Mouse (Mus musculus) myocyte (in vitro differentiated cells): ENCODE measurements around the gene Ccl6. TPM values are rescaled to one million over a fixed set of nuclear protein-coding genes. Genes with fewer than 3 reads are reported as not detected.

Experiments
- H3K27me3 ChIP-seq: one replicate; pipeline ENCODE4 v1.6.1; 2011; ENCODE audit not compliant: control insufficient read depth, insufficient read depth, insufficient read length
- H3K36me3 ChIP-seq: one replicate; pipeline ENCODE4 v1.6.1; 2011; ENCODE audit not compliant: control insufficient read depth, insufficient read depth
- H3K4me2 ChIP-seq: one replicate; pipeline ENCODE4 v1.6.1; 2011; ENCODE audit warnings: low read depth, control low read depth
- H3K4me3 ChIP-seq: one replicate; pipeline ENCODE4 v1.5.1; 2011; ENCODE audit warnings: mild to moderate bottlenecking, control low read depth, moderate library complexity
- H3K79me2 ChIP-seq: one replicate; pipeline ENCODE4 v1.6.1; 2011; ENCODE audit not compliant: control insufficient read depth, insufficient read depth
- H3ac ChIP-seq: one replicate; pipeline ENCODE4 v1.6.1; 2011; ENCODE audit not compliant: control insufficient read depth, insufficient read length
- CEBPB ChIP-seq: IDR thresholded peaks from 2 replicates; pipeline ENCODE4 v1.6.1; 2011; ENCODE audit warnings: mild to moderate bottlenecking, moderate library complexity; ENCODE audit not compliant: poor library complexity, insufficient read depth, severe bottlenecking
- E2F4 ChIP-seq: IDR thresholded peaks from one replicate; pipeline ENCODE4 v1.6.1; 2011; ENCODE audit warnings: mild to moderate bottlenecking, control low read depth, moderate library complexity; ENCODE audit not compliant: insufficient read depth
- MAX ChIP-seq: IDR thresholded peaks from one replicate; pipeline ENCODE4 v1.6.1; 2011; ENCODE audit warnings: low read depth, mild to moderate bottlenecking, control low read depth
- MYOD1 ChIP-seq, 3 experiments: IDR thresholded peaks; one replicate each; pipeline ENCODE4 v1.6.1; 2011; ENCODE audit warnings: control low read depth in 2 of 3, low read depth in 2 of 3, mild to moderate bottlenecking in 2 of 3, moderate library complexity in 1 of 3; ENCODE audit not compliant: insufficient read length in 2 of 3, control insufficient read depth in 1 of 3
- MYOG ChIP-seq, 3 experiments: IDR thresholded peaks; one replicate each; pipeline ENCODE4 v1.6.1; 2011; ENCODE audit warnings: control low read depth in 2 of 3, low read depth in 2 of 3, mild to moderate bottlenecking in 2 of 3; ENCODE audit not compliant: insufficient read length in 2 of 3, control insufficient read depth in 1 of 3, insufficient read depth in 1 of 3
- POLR2A ChIP-seq: IDR thresholded peaks from one replicate; pipeline ENCODE4 v1.6.1; 2011; ENCODE audit warnings: low read depth, mild to moderate bottlenecking, control low read depth, moderate library complexity; ENCODE audit not compliant: insufficient read length
- POLR2AphosphoS2 ChIP-seq: IDR thresholded peaks from one replicate; pipeline ENCODE4 v1.6.1; 2011; ENCODE audit warnings: low read depth, control low read depth; ENCODE audit not compliant: insufficient read length
- REST ChIP-seq: IDR thresholded peaks from one replicate; pipeline ENCODE4 v1.6.1; 2011; ENCODE audit warnings: mild to moderate bottlenecking, control low read depth, moderate library complexity; ENCODE audit not compliant: insufficient read depth, insufficient read length
- SRF ChIP-seq: IDR thresholded peaks from one replicate; pipeline ENCODE4 v1.6.1; 2011; ENCODE audit warnings: low read depth; ENCODE audit not compliant: control insufficient read depth, insufficient read length
- TCF12 ChIP-seq: IDR thresholded peaks from one replicate; pipeline ENCODE4 v1.6.1; 2011; ENCODE audit warnings: mild to moderate bottlenecking, control low read depth; ENCODE audit not compliant: poor library complexity, insufficient read depth, severe bottlenecking
- TCF3 ChIP-seq: IDR thresholded peaks from one replicate; pipeline ENCODE4 v1.6.1; 2011; ENCODE audit warnings: low read depth, control low read depth; ENCODE audit not compliant: insufficient read length
- USF1 ChIP-seq: IDR thresholded peaks from one replicate; pipeline ENCODE4 v1.6.1; 2011; ENCODE audit warnings: low read depth, mild to moderate bottlenecking, control low read depth, moderate library complexity
- polyA plus RNA-seq: library from polyadenylated mRNA; unstranded; fragments of >200 nt; fragmentation: generic; extraction: Trizol; gene quantifications from one replicate; pipeline ENCODE4 v1.2.1, GENCODE M21; 2012; ENCODE audit warnings: missing spikeins

Gene Ccl6
- polyA plus RNA-seq, 1 experiment: 0.04 TPM

- Histone ChIP-seq H3K79me2 (no peaks in the 10 kb centered on the region), H3K4me3 (no peak overlapping the region), H3ac (no peak overlapping the region), H3K27me3 (no peaks in the 10 kb centered on the region), H3K4me2 (no peak overlapping the region), H3K36me3 (no peaks in the 10 kb centered on the region)
- TF ChIP-seq MYOG (IDR thresholded peaks at IDR 0.05; ENCODE audit: control insufficient read depth in 1 of 3, insufficient read depth in 1 of 3, insufficient read length in 2 of 3, low read depth in 2 of 3): no peak
- TF ChIP-seq TCF12: no peak
Observed at GRCm38 (mm10) chr11:83616586-83616985, 23.7 kb upstream of the Ccl6 start.

DNA sequence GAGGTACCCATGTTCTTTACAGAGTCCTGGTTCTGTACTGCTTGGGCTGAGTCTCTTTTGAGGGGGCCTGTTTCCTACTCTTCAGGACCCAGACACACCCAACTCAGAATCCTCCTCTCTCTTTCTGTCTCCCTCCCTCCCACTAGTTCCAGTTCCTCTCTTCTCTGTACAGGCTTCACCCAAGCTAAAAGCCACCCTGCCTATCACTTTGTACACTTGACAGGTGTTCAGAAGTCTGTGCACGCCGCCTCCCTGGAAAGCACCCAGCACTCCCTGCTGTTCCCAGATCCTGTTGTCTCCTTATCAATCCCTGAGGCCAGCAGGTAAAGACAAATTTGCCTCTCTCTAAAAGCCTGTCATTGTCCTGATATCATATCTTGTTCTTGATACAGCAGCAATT, 18.0 kb upstream of the Ccl6 start:
- H3ac ChIP-seq: no peak overlapping the region
- no peak overlapping the region for H3K4me2 ChIP-seq
- no peak overlapping the region for H3K4me3 ChIP-seq
- H3K36me3 ChIP-seq: no peaks in the 10 kb centered on the region
- no peaks in the 10 kb centered on the region for H3K79me2 ChIP-seq
- no peaks in the 10 kb centered on the region for H3K27me3 ChIP-seq
- no peak for TF ChIP-seq POLR2A

GRCm38 (mm10) chr11:83606396-83606795, 13.5 kb upstream of the Ccl6 start:
- Histone ChIP-seq H3K4me3 (no peak overlapping the region), H3K79me2 (no peaks in the 10 kb centered on the region), H3K36me3 (no peaks in the 10 kb centered on the region), H3K4me2 (no peak overlapping the region), H3ac (no peak overlapping the region), H3K27me3 (no peaks in the 10 kb centered on the region)
- TF ChIP-seq REST (no peak), E2F4 (no peak), MYOG (IDR thresholded peaks at IDR 0.05; ENCODE audit: control insufficient read depth in 1 of 3, insufficient read depth in 1 of 3, insufficient read length in 2 of 3, low read depth in 2 of 3) (no peak), POLR2AphosphoS2 (no peak), MYOD1 (IDR thresholded peaks at IDR 0.05; ENCODE audit: control insufficient read depth in 1 of 3, insufficient read length in 2 of 3, low read depth in 2 of 3) (no peak), CEBPB (no peak), TCF12 (no peak), MAX (no peak), SRF (no peak), TCF3 (no peak), USF1 (no peak), POLR2A (no peak)

- TF ChIP-seq SRF: no peak
- no peak for TF ChIP-seq CEBPB
- no peak for TF ChIP-seq MAX
- TF ChIP-seq POLR2AphosphoS2: no peak
- no peak for TF ChIP-seq MYOD1 (IDR thresholded peaks at IDR 0.05; ENCODE audit: control insufficient read depth in 1 of 3, insufficient read length in 2 of 3, low read depth in 2 of 3)
- no peak for TF ChIP-seq MYOG (IDR thresholded peaks at IDR 0.05; ENCODE audit: control insufficient read depth in 1 of 3, insufficient read depth in 1 of 3, insufficient read length in 2 of 3, low read depth in 2 of 3)
- TF ChIP-seq POLR2A: no peak
- TF ChIP-seq TCF12: no peak
- no peak for TF ChIP-seq TCF3
- no peak for TF ChIP-seq E2F4
- no peak for TF ChIP-seq REST
- TF ChIP-seq USF1: no peak
- no peaks in the 10 kb centered on the region for H3K27me3 ChIP-seq
Observed at GRCm38 (mm10) chr11:83605535-83605934, 12.6 kb upstream of the Ccl6 start.

DNA sequence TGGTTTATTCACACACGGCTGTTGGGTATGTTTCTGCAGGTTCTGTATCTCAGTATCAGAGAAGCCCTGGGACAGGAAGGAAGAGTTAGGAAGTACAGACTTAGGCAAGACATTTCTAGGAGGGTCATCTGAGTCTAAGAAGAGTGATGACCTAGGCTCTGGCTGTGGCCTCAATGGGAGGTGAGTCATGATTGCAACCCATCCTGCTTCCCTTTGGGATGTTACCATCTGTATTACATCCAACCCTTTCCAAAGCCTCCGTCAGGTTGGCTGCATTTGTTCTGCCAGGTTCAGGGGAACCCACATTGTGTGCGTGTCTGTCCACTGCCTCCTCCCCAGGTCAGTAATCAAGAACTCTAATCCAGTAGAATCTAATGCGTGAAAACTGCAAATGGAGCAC, 11.8 kb upstream of the Ccl6 start:
- TF ChIP-seq MAX (no peak), TCF12 (no peak), REST (no peak), POLR2A (no peak)
- H3K4me2 ChIP-seq: no peak overlapping the region
- no peaks in the 10 kb centered on the region for H3K79me2 ChIP-seq
- no peaks in the 10 kb centered on the region for H3K36me3 ChIP-seq
- H3K27me3 ChIP-seq: no peaks in the 10 kb centered on the region
- no peak overlapping the region for H3K4me3 ChIP-seq
- no peak overlapping the region for H3ac ChIP-seq

More at GRCm38 (mm10) chr11:83605535-83605934, 12.6 kb upstream of the Ccl6 start:
- Histone ChIP-seq H3K4me3 (no peak overlapping the region), H3K36me3 (no peaks in the 10 kb centered on the region), H3K79me2 (no peaks in the 10 kb centered on the region), H3ac (no peak overlapping the region), H3K4me2 (no peak overlapping the region)

GRCm38 (mm10) chr11:83603399-83603798, 10.5 kb upstream of the Ccl6 start:
- Histone ChIP-seq H3K36me3 (no peaks in the 10 kb centered on the region), H3K79me2 (no peaks in the 10 kb centered on the region), H3K4me2 (no peak overlapping the region), H3K27me3 (no peaks in the 10 kb centered on the region), H3ac (no peak overlapping the region), H3K4me3 (no peak overlapping the region)
- TF ChIP-seq TCF3: no peak
- TF ChIP-seq CEBPB: peak; percentile 54; the same call in 1 of the 2 replicates
- no peak for TF ChIP-seq MYOG (IDR thresholded peaks at IDR 0.05; ENCODE audit: control insufficient read depth in 1 of 3, insufficient read depth in 1 of 3, insufficient read length in 2 of 3, low read depth in 2 of 3)
- no peak for TF ChIP-seq USF1
